Mouse (Mus musculus): ENCODE results near the gene Pnpla6.

DNA sequence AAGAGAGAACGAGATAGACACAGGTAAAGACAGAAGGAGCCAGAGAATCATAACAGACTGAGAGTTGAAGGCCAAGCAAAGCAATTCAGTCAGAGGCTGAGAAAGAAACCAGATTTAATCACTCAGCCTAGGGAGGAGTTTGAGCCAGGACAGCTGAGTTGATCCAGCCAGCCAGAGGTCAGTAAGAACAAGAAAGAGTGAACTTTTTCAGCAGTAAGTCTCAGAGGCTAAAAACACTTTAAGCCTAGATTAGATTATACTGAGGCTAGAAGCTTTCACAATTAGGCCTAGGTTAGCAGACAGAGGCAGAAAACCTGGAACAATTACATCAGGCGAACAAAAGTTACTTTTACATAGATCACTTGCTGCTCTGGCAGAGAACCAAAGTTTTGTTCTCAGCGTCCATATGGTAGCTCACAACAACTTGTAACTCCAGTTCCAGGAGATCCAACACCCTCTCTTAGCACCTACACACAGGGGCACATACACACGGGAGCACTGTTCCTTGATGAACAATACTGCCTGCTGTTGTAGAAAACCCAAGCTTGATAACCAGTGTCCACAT is 34.9 kb upstream of the Pnpla6 start:
- TF ChIP-seq CTCF (IDR thresholded peaks at IDR 0.05; ENCODE audit: control insufficient read depth, insufficient read depth, insufficient read length) (no peak), MAX (IDR thresholded peaks at IDR 0.05) (no peak), FOSL1 (IDR thresholded peaks at IDR 0.05; ENCODE audit: insufficient read depth, low read length, poor library complexity, severe bottlenecking) (no peak), USF1 (IDR thresholded peaks at IDR 0.05; ENCODE audit: low read depth) (no peak), MYOG (IDR thresholded peaks at IDR 0.05; ENCODE audit: control insufficient read depth, extremely low read depth, insufficient read length) (no peak), CEBPB (IDR thresholded peaks at IDR 0.05; ENCODE audit: low read depth) (no peak), MYOD1 (IDR thresholded peaks at IDR 0.05; ENCODE audit: control insufficient read depth, insufficient read length, low read depth) (no peak)

Data from C2C12 (cell line).